Mouse (Mus musculus) C2C12 (cell line): ENCODE results near the gene Eva1c. TPM values are rescaled to one million over a fixed set of nuclear protein-coding genes. Genes with fewer than 3 reads are reported as not detected.

Source experiments
- H3K27me3 ChIP-seq: one replicate; pipeline ENCODE4 v1.6.1; 2011; ENCODE audit not compliant: control insufficient read depth, insufficient read depth, insufficient read length
- H3K36me3 ChIP-seq: one replicate; pipeline ENCODE4 v1.6.1; 2011; ENCODE audit not compliant: control insufficient read depth, insufficient read depth
- H3K4me3 ChIP-seq: one replicate; pipeline ENCODE4 v1.5.1; 2011; ENCODE audit warnings: mild to moderate bottlenecking, control low read depth; ENCODE audit not compliant: poor library complexity, insufficient read depth, severe bottlenecking
- H3K79me2 ChIP-seq: one replicate; pipeline ENCODE4 v1.6.1; 2011; ENCODE audit not compliant: control insufficient read depth, insufficient read depth
- H3K79me3 ChIP-seq: one replicate; pipeline ENCODE4 v1.6.1; 2011; ENCODE audit warnings: low read depth, control low read depth
- H3ac ChIP-seq: one replicate; pipeline ENCODE3; 2011; ENCODE audit warnings: low read depth; ENCODE audit not compliant: control insufficient read depth, insufficient read length
- CEBPB ChIP-seq: IDR thresholded peaks from one replicate; pipeline ENCODE4 v1.6.1; 2011; ENCODE audit warnings: low read depth, mild to moderate bottlenecking, control low read depth, moderate library complexity
- CTCF ChIP-seq: IDR thresholded peaks from one replicate; pipeline ENCODE4 v1.5.1; 2011; ENCODE audit not compliant: control insufficient read depth, insufficient read depth, insufficient read length
- FOSL1 ChIP-seq: IDR thresholded peaks from one replicate; pipeline ENCODE4 v1.8.0; 2011; ENCODE audit warnings: mild to moderate bottlenecking, low read length; ENCODE audit not compliant: poor library complexity, insufficient read depth, severe bottlenecking
- MAX ChIP-seq: IDR thresholded peaks from one replicate; pipeline ENCODE4 v1.6.1; 2011; ENCODE audit warnings: mild to moderate bottlenecking, control low read depth
- MYOD1 ChIP-seq: IDR thresholded peaks from one replicate; pipeline ENCODE4 v1.6.1; 2011; ENCODE audit warnings: low read depth; ENCODE audit not compliant: control insufficient read depth, insufficient read length
- MYOG ChIP-seq: IDR thresholded peaks from one replicate; pipeline ENCODE4 v1.6.1; 2011; ENCODE audit not compliant: control insufficient read depth, insufficient read length; ENCODE audit errors: extremely low read depth
- USF1 ChIP-seq: IDR thresholded peaks from one replicate; pipeline ENCODE4 v1.6.1; 2011; ENCODE audit warnings: low read depth, mild to moderate bottlenecking, control low read depth, moderate library complexity
- polyA plus RNA-seq: library from polyadenylated mRNA; unstranded; fragments of >200 nt; fragmentation: generic; extraction: Trizol; gene quantifications from one replicate; pipeline ENCODE4 v1.2.1, GENCODE M21; 2012; ENCODE audit warnings: missing spikeins

The Eva1c gene
- polyA plus RNA-seq, 1 experiment = 21.5 TPM

- peak overlapping the region; percentile 15 for H3ac ChIP-seq
- TF ChIP-seq MYOD1 (no peak), FOSL1 (no peak), MYOG (no peak), MAX (no peak), USF1 (no peak), CTCF (no peak), CEBPB (no peak)
- no peaks in the 10 kb centered on the region for H3K27me3 ChIP-seq
- H3K36me3 ChIP-seq = peaks cover 85% of the 10 kb centered on the region
- no peaks in the 10 kb centered on the region for H3K79me2 ChIP-seq
- no peaks in the 10 kb centered on the region for H3K79me3 ChIP-seq
- H3K4me3 ChIP-seq = no peak overlapping the region
Measured at GRCm38 (mm10) chr16:90799840-90800239, 26.7 kb upstream of the Eva1c start.

DNA sequence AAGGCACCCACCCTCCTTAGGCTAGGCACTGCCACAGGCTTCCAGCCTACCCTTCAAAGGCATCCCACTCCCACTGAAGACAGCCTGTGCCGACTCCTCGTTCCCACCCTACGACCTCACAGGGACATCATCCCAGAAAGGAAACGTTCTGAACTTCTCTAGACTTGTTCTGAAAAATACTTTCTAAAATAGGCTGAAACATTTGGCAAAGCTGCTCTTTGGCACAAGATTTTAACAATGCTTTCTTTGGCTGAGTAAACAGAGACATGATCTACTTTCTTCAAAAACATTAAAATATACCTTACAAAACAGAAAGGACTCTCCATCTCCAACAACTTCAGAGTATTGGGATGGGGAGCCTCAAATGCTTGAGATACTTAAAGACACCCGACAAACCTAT is 25.3 kb upstream of the Eva1c start:
- Histone ChIP-seq H3K36me3 (peaks cover 86% of the 10 kb centered on the region), H3K4me3 (no peak overlapping the region), H3ac (no peak overlapping the region), H3K27me3 (no peaks in the 10 kb centered on the region), H3K79me3 (no peaks in the 10 kb centered on the region), H3K79me2 (peaks cover 7% of the 10 kb centered on the region)
- TF ChIP-seq FOSL1 = no peak
- no peak for TF ChIP-seq USF1
- no peak for TF ChIP-seq CTCF

DNA sequence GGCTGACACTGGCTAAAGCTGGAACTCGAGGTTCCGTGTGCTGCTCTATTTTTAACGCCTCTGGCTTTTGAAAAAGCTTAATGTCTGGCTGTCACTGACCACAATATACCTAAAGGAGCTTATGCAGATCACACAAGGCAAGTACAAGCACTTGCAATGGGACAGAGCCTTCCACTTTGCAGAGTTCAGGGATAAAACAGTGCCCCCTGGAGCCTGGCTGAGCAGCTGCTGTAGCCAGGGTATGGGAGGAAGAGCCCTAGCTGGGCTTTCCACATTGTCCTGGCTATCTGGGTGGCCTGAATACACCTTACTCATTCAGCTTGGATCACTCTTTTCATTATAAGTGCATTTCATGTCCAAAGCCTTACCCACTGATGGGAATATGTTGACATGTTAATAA is 24.6 kb upstream of the Eva1c start:
- Histone ChIP-seq H3K36me3 (peaks cover 80% of the 10 kb centered on the region), H3K79me2 (peaks cover 8% of the 10 kb centered on the region), H3ac (no peak overlapping the region), H3K79me3 (no peaks in the 10 kb centered on the region), H3K4me3 (no peak overlapping the region), H3K27me3 (no peaks in the 10 kb centered on the region)
- TF ChIP-seq FOSL1 = no peak

DNA sequence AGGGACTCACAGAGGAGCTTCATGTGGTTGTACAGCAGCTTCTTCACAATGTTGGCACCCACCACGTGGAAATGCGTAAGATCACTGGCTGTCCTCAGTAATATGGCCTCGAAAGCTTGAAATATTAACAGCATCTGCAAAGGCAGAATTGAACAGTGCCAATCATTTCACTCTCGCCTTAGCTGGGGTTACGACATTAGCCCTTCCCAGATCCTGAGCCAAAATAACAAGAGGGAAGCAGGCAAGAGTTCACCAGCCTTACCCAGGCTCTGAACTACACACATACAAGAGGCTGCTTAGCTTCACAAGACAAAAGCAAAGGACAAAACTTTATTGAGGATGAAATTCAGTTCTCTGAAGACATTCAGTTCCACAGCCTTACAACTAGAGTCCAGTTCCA is 22.1 kb upstream of the Eva1c start:
- H3K36me3 ChIP-seq = peaks cover 65% of the 10 kb centered on the region
- H3ac ChIP-seq = no peak overlapping the region
- TF ChIP-seq CTCF (no peak), FOSL1 (no peak), MYOD1 (no peak), CEBPB (no peak)
- no peak overlapping the region for H3K4me3 ChIP-seq
- peaks cover 31% of the 10 kb centered on the region for H3K79me2 ChIP-seq
- peaks cover 22% of the 10 kb centered on the region for H3K79me3 ChIP-seq
- H3K27me3 ChIP-seq = no peaks in the 10 kb centered on the region

GRCm38 (mm10) chr16:90809975-90810715 is 16.4 kb upstream of the Eva1c start, which contains the start of gene Urb1:
Gene Urb1 (minus strand): TSS chr16:90810413.
- TF ChIP-seq USF1 = peak; percentile 25
- no peak for TF ChIP-seq MYOD1
- TF ChIP-seq MAX = peak; percentile 7
- peaks cover 26% of the 10 kb centered on the region for H3K79me3 ChIP-seq
- H3K79me2 ChIP-seq = peaks cover 39% of the 10 kb centered on the region
- H3ac ChIP-seq = peak within 1 kb of the TSS; percentile 92
- peak within 1 kb of the TSS; percentile 91 for H3K4me3 ChIP-seq
- no peaks in the 10 kb centered on the region for H3K27me3 ChIP-seq
- peaks cover 11% of the 10 kb centered on the region for H3K36me3 ChIP-seq

GRCm38 (mm10) chr16:90810716-90811256 is 15.7 kb upstream of the Eva1c start:
- Histone ChIP-seq H3K79me2 (peaks cover 37% of the 10 kb centered on the region), H3K36me3 (peaks cover 5% of the 10 kb centered on the region), H3ac (peak overlapping the region; percentile 27), H3K27me3 (no peaks in the 10 kb centered on the region), H3K79me3 (peaks cover 26% of the 10 kb centered on the region), H3K4me3 (no peak overlapping the region)
- TF ChIP-seq USF1 = no peak
- no peak for TF ChIP-seq MYOG
- TF ChIP-seq MAX = no peak
- TF ChIP-seq CEBPB = no peak
- TF ChIP-seq MYOD1 = no peak
- TF ChIP-seq CTCF = no peak
- no peak for TF ChIP-seq FOSL1

GRCm38 (mm10) chr16:90812086-90812485 is 14.4 kb upstream of the Eva1c start:
- peaks cover 31% of the 10 kb centered on the region for H3K79me2 ChIP-seq
- peaks cover 26% of the 10 kb centered on the region for H3K79me3 ChIP-seq
- H3K36me3 ChIP-seq = peaks cover 4% of the 10 kb centered on the region
- H3ac ChIP-seq = no peak overlapping the region
- no peak overlapping the region for H3K4me3 ChIP-seq
- no peak for TF ChIP-seq USF1
- no peak for TF ChIP-seq MYOG
- no peak for TF ChIP-seq CTCF
- no peak for TF ChIP-seq CEBPB
- no peak for TF ChIP-seq MYOD1
- no peak for TF ChIP-seq FOSL1
- no peak for TF ChIP-seq MAX
- no peaks in the 10 kb centered on the region for H3K27me3 ChIP-seq
